Mouse (Mus musculus): ENCODE measurements around the gene Mrpl43. TPM values are rescaled to one million over a fixed set of nuclear protein-coding genes. Genes with fewer than 3 reads are reported as not detected.

Gene Mrpl43
- polyA plus RNA-seq, 1 experiment from 2014 or later: 64.9 TPM

GRCm38 (mm10) chr19:45003740-45004516 lies 2.3 kb downstream of the Mrpl43 start:
- no peak overlapping the region for H3K4me2 ChIP-seq (ENCODE audit: low read depth, low read length)
- no peaks in the 10 kb centered on the region for H3K36me3 ChIP-seq (ENCODE audit: control insufficient read depth, insufficient read depth, low read length)
- no peak for ATAC-seq (ENCODE audit: insufficient read depth, low FRiP score)
- H3K4me1 ChIP-seq (ENCODE audit: control insufficient read depth, insufficient read depth, low read length): peaks cover 18% of the 10 kb centered on the region
- H3K27ac ChIP-seq (ENCODE audit: low read length): no peak overlapping the region
- H3K9me3 ChIP-seq (replicated peaks; ENCODE audit: control insufficient read depth, low read length): no peaks in the 10 kb centered on the region
- 86% methylated on average over 7 of the region's 7 CpGs for WGBS
- H3K4me3 ChIP-seq (replicated peaks; ENCODE audit: low read length): no peak overlapping the region
- no peak overlapping the region for H3K9ac ChIP-seq (ENCODE audit: low read length)
- H3K27me3 ChIP-seq (ENCODE audit: control insufficient read depth, insufficient read depth, low read length): no peaks in the 10 kb centered on the region

GRCm38 (mm10) chr19:45002301-45002700 lies 3.9 kb downstream of the Mrpl43 start:
- H3K27ac ChIP-seq (ENCODE audit: low read length): no peak overlapping the region
- 69% methylated on average over 3 of the region's 3 CpGs for WGBS
- no peaks in the 10 kb centered on the region for H3K27me3 ChIP-seq (ENCODE audit: control insufficient read depth, insufficient read depth, low read length)
- H3K9me3 ChIP-seq (replicated peaks; ENCODE audit: control insufficient read depth, low read length): no peaks in the 10 kb centered on the region
- ATAC-seq (ENCODE audit: insufficient read depth, low FRiP score): no peak
- H3K9ac ChIP-seq (ENCODE audit: low read length): no peak overlapping the region
- no peak overlapping the region for H3K4me2 ChIP-seq (ENCODE audit: low read depth, low read length)
- peaks cover 13% of the 10 kb centered on the region for H3K4me1 ChIP-seq (ENCODE audit: control insufficient read depth, insufficient read depth, low read length)
- H3K36me3 ChIP-seq (ENCODE audit: control insufficient read depth, insufficient read depth, low read length): no peaks in the 10 kb centered on the region
- no peak overlapping the region for H3K4me3 ChIP-seq (replicated peaks; ENCODE audit: low read length)

- no peak overlapping the region for H3K4me2 ChIP-seq (ENCODE audit: low read depth, low read length)
- no peak overlapping the region for H3K4me3 ChIP-seq (replicated peaks; ENCODE audit: low read length)
- no peaks in the 10 kb centered on the region for H3K9me3 ChIP-seq (replicated peaks; ENCODE audit: control insufficient read depth, low read length)
- WGBS: 85% methylated on average over 8 of the region's 8 CpGs
- ATAC-seq (ENCODE audit: insufficient read depth, low FRiP score): no peak
- no peaks in the 10 kb centered on the region for H3K27me3 ChIP-seq (ENCODE audit: control insufficient read depth, insufficient read depth, low read length)
- no peak overlapping the region for H3K27ac ChIP-seq (ENCODE audit: low read length)
- no peaks in the 10 kb centered on the region for H3K4me1 ChIP-seq (ENCODE audit: control insufficient read depth, insufficient read depth, low read length)
- no peak overlapping the region for H3K9ac ChIP-seq (ENCODE audit: low read length)
- H3K36me3 ChIP-seq (ENCODE audit: control insufficient read depth, insufficient read depth, low read length): no peaks in the 10 kb centered on the region
Observed at GRCm38 (mm10) chr19:44999647-45000046, 6.6 kb downstream of the Mrpl43 start.

- Histone ChIP-seq H3K27me3 (ENCODE audit: control insufficient read depth, insufficient read depth, low read length) (no peaks in the 10 kb centered on the region), H3K4me1 (ENCODE audit: control insufficient read depth, insufficient read depth, low read length) (no peaks in the 10 kb centered on the region), H3K4me2 (ENCODE audit: low read depth, low read length) (no peak overlapping the region), H3K9ac (ENCODE audit: low read length) (no peak overlapping the region), H3K27ac (ENCODE audit: low read length) (no peak overlapping the region), H3K9me3 (replicated peaks; ENCODE audit: control insufficient read depth, low read length) (no peaks in the 10 kb centered on the region), H3K4me3 (replicated peaks; ENCODE audit: low read length) (no peak overlapping the region), H3K36me3 (ENCODE audit: control insufficient read depth, insufficient read depth, low read length) (no peaks in the 10 kb centered on the region)
- ATAC-seq (ENCODE audit: insufficient read depth, low FRiP score): no peak
- 72% methylated on average over 11 of the region's 11 CpGs for WGBS
Observed at GRCm38 (mm10) chr19:44997786-44998185, 8.5 kb downstream of the Mrpl43 start.

GRCm38 (mm10) chr19:44992712-44993111 lies 13.5 kb downstream of the Mrpl43 start:
- Histone ChIP-seq H3K27me3 (ENCODE audit: control insufficient read depth, insufficient read depth, low read length) (no peaks in the 10 kb centered on the region), H3K4me2 (ENCODE audit: low read depth, low read length) (no peak overlapping the region), H3K9me3 (replicated peaks; ENCODE audit: control insufficient read depth, low read length) (no peaks in the 10 kb centered on the region), H3K27ac (ENCODE audit: low read length) (no peak overlapping the region), H3K4me3 (replicated peaks; ENCODE audit: low read length) (no peak overlapping the region), H3K36me3 (ENCODE audit: control insufficient read depth, insufficient read depth, low read length) (no peaks in the 10 kb centered on the region), H3K4me1 (ENCODE audit: control insufficient read depth, insufficient read depth, low read length) (peaks cover 25% of the 10 kb centered on the region), H3K9ac (ENCODE audit: low read length) (no peak overlapping the region)
- ATAC-seq (ENCODE audit: insufficient read depth, low FRiP score): no peak
- 63% methylated on average over 7 of the region's 7 CpGs for WGBS

GRCm38 (mm10) chr19:44992246-44992645 lies 14.0 kb downstream of the Mrpl43 start:
- no peak for ATAC-seq (ENCODE audit: insufficient read depth, low FRiP score)
- 51% methylated on average over 7 of the region's 7 CpGs for WGBS
- peaks cover 25% of the 10 kb centered on the region for H3K4me1 ChIP-seq (ENCODE audit: control insufficient read depth, insufficient read depth, low read length)

DNA sequence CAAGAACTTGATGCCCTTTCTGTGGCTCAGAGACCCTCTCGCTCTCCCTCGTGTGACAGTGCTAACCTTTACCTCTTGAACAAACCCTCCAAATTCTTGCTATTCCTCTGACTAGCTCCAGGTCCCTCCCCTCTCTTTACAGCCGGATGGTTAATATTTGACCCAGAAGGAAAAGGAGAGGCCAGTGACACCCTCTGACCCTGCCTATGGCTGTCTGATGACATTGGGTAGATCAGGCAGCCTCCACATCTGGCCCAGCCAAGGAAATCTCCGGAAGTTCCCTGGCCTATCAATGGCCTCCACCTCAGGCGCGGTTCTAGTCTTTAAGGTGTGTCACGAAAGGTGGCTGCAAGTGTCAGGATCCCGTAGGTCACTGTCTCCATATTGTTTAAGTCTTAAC lies 15.2 kb downstream of the Mrpl43 start:
- Histone ChIP-seq H3K9me3 (replicated peaks; ENCODE audit: control insufficient read depth, low read length) (no peaks in the 10 kb centered on the region), H3K4me2 (ENCODE audit: low read depth, low read length) (peak overlapping the region; percentile 100), H3K4me3 (replicated peaks; ENCODE audit: low read length) (peak overlapping the region; percentile 73), H3K4me1 (ENCODE audit: control insufficient read depth, insufficient read depth, low read length) (peaks cover 30% of the 10 kb centered on the region), H3K27me3 (ENCODE audit: control insufficient read depth, insufficient read depth, low read length) (no peaks in the 10 kb centered on the region), H3K9ac (ENCODE audit: low read length) (peak overlapping the region; percentile 49), H3K27ac (ENCODE audit: low read length) (peak overlapping the region; percentile 53; the same call in 1 of the 2 replicates), H3K36me3 (ENCODE audit: control insufficient read depth, insufficient read depth, low read length) (no peaks in the 10 kb centered on the region)
- peak; percentile 42 for ATAC-seq (ENCODE audit: insufficient read depth, low FRiP score)
- WGBS: 60% methylated on average over 8 of the region's 8 CpGs

More at GRCm38 (mm10) chr19:44992246-44992645, 14.0 kb downstream of the Mrpl43 start:
- no peak overlapping the region for H3K27ac ChIP-seq (ENCODE audit: low read length)
- H3K9ac ChIP-seq (ENCODE audit: low read length): no peak overlapping the region
- H3K9me3 ChIP-seq (replicated peaks; ENCODE audit: control insufficient read depth, low read length): no peaks in the 10 kb centered on the region
- H3K36me3 ChIP-seq (ENCODE audit: control insufficient read depth, insufficient read depth, low read length): no peaks in the 10 kb centered on the region
- no peaks in the 10 kb centered on the region for H3K27me3 ChIP-seq (ENCODE audit: control insufficient read depth, insufficient read depth, low read length)
- no peak overlapping the region for H3K4me2 ChIP-seq (ENCODE audit: low read depth, low read length)
- no peak overlapping the region for H3K4me3 ChIP-seq (replicated peaks; ENCODE audit: low read length)

GRCm38 (mm10) chr19:44989567-44990495 lies 16.4 kb downstream of the Mrpl43 start:
- Histone ChIP-seq H3K27me3 (ENCODE audit: control insufficient read depth, insufficient read depth, low read length) (no peaks in the 10 kb centered on the region), H3K4me3 (replicated peaks; ENCODE audit: low read length) (peak overlapping the region; percentile 73), H3K9ac (ENCODE audit: low read length) (peak overlapping the region; percentile 86), H3K4me1 (ENCODE audit: control insufficient read depth, insufficient read depth, low read length) (peaks cover 32% of the 10 kb centered on the region), H3K36me3 (ENCODE audit: control insufficient read depth, insufficient read depth, low read length) (no peaks in the 10 kb centered on the region), H3K4me2 (ENCODE audit: low read depth, low read length) (peak overlapping the region; percentile 100), H3K9me3 (replicated peaks; ENCODE audit: control insufficient read depth, low read length) (no peaks in the 10 kb centered on the region), H3K27ac (ENCODE audit: low read length) (peak overlapping the region; percentile 58; the same call in 1 of the 2 replicates)
- peak; percentile 9; the same call in 1 of the 2 replicates for ATAC-seq (ENCODE audit: insufficient read depth, low FRiP score)
- WGBS: 6% methylated on average over 22 of the region's 22 CpGs

Measured in stomach, embryonic 16.5 days (tissue).